Mouse (Mus musculus) lung, adult 2 months (tissue): ENCODE data around the gene Frat1. TPM values are rescaled to one million over a fixed set of nuclear protein-coding genes. Genes with fewer than 3 reads are reported as not detected.

ENCODE experiments used
- DNase-seq: peaks from one replicate; pipeline ENCODE4 v3.0.0; 2022
- H3K4me1 ChIP-seq: fragments of 200-500 bp; 2 replicates; pipeline ENCODE4 v1.6.1; 2011; ENCODE audit warnings: low read length; ENCODE audit not compliant: control insufficient read depth, insufficient read depth
- H3K4me3 ChIP-seq: fragments of 200-500 bp; replicated peaks from 2 replicates; pipeline ENCODE3; 2011; ENCODE audit warnings: low read depth, mild to moderate bottlenecking, control low read depth, low read length; ENCODE audit errors: extremely low read depth
- CTCF ChIP-seq: fragments of 200-500 bp; IDR thresholded peaks from 2 replicates; pipeline ENCODE4 v1.5.1; 2011; ENCODE audit warnings: mild to moderate bottlenecking, low read length, control low read depth; ENCODE audit not compliant: insufficient read depth
- POLR2A ChIP-seq: fragments of 200-500 bp; IDR thresholded peaks from 2 replicates; pipeline ENCODE4 v1.6.1; 2011; ENCODE audit warnings: low read depth, mild to moderate bottlenecking, control low read depth, low read length, borderline replicate concordance; ENCODE audit errors: extremely low read depth
- WGBS: fragments of 180-500 bp; shearing (Covaris S2); methylation state at CpG from one replicate; pipeline ENCODE4 v1.1.7; 2018; 5-methylcytosine and 5-hydroxymethylcytosine counted together
- polyA plus RNA-seq: library from polyadenylated mRNA; depleted of rRNA; stranded (reverse); fragments of >200 nt; gene quantifications from 2 replicates; pipeline ENCODE4 v1.2.3, GENCODE M21; 2012

Frat1 gene
- polyA plus RNA-seq, 1 experiment = 3.6 TPM

DNA sequence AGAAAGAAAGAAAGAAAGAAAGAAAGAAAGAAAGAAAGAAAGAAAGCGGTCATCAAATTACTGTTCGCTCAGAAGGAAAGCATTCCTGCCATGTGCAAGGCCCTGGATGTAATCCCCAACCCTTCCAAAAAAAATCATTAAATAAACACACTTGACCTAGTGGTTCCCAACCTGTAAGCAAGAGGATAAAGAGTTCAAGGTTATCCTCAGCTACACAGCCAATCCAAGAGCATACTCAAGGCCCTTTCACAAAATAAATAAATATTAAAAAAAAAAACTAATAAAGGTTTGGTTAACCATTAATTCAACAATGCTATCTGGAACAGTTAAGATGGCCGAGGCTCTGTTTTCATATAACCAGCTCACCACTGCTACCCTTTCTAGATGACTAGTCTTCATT, 829 bp upstream of the Frat1 start:
- Histone ChIP-seq H3K4me3 (no peak overlapping the region), H3K4me1 (0 out of 2 replicates have a peak, but pooled peaks cover 4% of the 10 kb centered on the region)
- 59% methylated on average over 3 of the region's 3 CpGs for WGBS
- no peak for DNase-seq
- TF ChIP-seq POLR2A = no peak
- no peak for TF ChIP-seq CTCF

DNA sequence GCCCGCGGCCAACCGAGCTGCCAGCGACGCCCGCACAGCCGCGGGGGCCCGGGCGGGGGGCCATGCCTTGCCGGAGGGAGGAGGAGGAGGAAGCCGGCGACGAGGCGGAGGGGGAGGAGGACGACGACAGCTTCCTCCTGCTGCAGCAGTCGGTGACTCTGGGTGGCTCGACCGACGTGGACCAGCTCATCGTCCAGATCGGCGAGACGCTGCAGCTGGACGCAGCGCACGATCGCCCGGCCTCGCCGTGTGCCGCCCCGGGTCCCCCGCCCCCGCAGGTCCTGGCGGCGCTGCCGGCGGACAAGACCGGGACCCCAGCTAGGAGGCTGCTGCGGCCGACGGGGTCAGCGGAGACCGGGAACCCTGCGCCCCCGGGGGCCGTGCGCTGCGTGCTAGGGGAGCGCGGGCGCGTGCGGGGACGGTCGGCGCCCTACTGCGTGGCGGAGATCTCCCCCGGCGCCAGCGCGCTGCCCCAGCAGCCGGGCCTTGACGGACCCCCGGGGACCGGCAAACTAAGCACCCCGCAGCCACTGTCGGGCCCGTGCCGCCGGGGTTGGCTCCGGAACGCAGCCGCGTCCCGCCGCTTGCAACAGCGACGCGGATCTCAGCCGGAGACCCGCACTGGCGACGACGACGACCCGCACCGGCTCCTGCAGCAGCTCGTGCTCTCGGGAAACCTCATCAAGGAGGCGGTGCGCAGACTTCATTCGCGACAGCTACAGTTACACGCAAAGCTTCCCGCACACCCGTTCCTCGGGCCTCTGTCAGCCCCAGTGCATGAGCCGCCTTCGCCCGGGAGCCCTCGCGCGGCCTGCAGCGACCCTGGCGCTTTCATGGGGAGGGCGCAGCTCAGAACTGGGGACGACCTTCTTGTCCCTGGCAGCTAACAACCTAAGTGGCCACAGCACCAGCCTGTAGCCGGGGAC, 599 bp downstream of the Frat1 start:
- Histone ChIP-seq H3K4me3 (peak overlapping the region; percentile 98), H3K4me1 (0 out of 2 replicates have a peak, but pooled peaks cover 4% of the 10 kb centered on the region)
- under 1% methylated on average over 101 of the region's 112 CpGs for WGBS
- peak; percentile 54 for DNase-seq
- no peak for TF ChIP-seq CTCF
- TF ChIP-seq POLR2A = peak; percentile 5; the same call in 1 of the 2 replicates

DNA sequence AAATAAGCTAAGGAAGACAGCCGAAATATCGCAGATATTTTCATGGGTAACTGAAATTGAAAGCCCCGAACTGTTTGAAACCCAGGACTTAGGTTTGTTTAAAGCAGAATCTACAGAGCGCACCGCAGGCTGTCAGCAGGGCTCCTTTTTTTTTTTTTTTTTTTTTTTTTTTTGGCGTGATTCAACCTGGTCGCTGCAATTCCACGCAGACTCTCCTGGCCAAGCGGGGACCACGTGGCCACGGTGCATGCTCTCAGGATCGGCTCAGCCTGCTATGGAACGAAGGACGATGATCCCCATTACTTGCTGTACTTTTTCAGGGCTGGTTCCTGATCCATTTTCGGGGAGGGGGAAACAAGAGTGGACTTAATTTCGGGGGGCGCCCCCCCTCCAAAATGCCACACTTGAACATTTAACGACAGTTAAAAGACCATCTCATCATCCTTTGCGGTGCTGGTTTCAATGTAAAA, 1.4 kb downstream of the Frat1 start:
- 0 out of 2 replicates have a peak, but pooled peaks cover 4% of the 10 kb centered on the region for H3K4me1 ChIP-seq
- H3K4me3 ChIP-seq = peak overlapping the region; percentile 98
- no peak for TF ChIP-seq CTCF
- 3% methylated on average over 19 of the region's 19 CpGs for WGBS
- no peak for DNase-seq

DNA sequence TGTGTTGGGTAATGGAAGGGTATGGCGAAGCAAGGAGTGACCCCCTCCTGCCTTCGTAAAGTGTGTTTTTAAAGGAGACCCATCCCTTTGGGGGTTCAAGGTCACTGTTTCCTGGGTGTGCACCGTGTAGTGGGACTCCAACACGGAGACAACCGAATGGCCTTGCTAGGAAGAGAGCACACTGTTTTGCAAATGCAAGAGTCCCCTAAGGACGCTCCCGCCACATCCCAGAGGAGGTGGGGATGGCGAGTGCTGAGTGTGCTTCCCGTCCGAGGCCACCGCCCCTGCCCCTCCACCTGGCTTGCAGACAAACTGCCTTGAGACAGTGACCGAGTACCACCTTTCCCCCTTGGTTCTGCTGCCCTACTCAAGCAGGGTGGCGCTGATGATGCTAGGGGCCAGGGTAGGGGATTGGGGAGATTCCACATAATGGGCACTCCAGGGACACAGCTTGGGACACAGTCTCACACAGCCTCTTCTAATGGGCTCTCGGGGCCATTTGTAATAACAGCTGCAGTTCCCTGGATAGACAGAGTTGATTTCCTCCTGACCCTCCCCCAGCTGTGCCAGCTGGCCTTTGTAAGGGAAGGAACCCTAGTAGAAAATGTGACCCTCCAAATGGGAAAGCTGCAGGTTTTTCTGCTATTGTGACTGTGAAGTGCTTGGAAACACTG, 2.1 kb downstream of the Frat1 start:
- WGBS = 60% methylated on average over 14 of the region's 14 CpGs
- H3K4me3 ChIP-seq = no peak overlapping the region

DNA sequence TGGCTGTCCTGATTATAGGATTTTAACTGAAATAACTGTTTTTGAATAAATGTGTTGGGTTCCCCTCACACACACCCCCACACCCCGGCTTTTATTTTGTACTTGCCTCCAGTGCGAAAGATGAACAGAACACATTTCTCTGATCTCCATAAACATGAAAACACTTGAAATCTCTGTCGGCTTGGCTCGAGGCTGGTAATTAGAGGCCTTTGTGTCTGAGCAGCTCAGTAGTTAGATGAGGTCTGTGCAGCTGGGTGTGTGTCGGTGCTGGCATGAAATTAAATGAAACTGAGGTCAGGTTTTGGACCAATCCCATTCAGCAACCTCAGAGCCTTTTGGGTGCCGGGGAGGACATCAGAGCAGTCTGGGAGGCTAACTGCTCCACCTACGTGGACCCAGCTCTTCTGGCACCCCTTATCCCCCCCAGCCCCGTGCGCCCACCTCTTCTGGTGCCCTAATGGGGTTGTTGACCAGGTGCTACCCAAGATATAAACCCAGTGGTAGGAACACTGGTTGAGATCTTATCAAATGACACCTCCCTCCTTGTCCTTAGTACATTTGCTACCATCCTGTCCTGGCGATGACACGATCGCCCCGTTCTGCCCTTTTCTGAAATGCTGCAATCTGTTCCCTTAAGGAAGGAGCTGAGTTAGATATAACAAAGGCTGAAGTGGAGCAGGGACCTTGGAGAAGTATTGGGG, 2.9 kb downstream of the Frat1 start:
- Histone ChIP-seq H3K4me1 (0 out of 2 replicates have a peak, but pooled peaks cover 4% of the 10 kb centered on the region), H3K4me3 (no peak overlapping the region)
- no peak for DNase-seq
- WGBS = 89% methylated on average over 13 of the region's 13 CpGs
- TF ChIP-seq CTCF = no peak
- TF ChIP-seq POLR2A = no peak

More for the DNA sequence above, 2.1 kb downstream of the Frat1 start:
- 0 out of 2 replicates have a peak, but pooled peaks cover 4% of the 10 kb centered on the region for H3K4me1 ChIP-seq
- DNase-seq = no peak
- TF ChIP-seq CTCF (no peak), POLR2A (no peak)

DNA sequence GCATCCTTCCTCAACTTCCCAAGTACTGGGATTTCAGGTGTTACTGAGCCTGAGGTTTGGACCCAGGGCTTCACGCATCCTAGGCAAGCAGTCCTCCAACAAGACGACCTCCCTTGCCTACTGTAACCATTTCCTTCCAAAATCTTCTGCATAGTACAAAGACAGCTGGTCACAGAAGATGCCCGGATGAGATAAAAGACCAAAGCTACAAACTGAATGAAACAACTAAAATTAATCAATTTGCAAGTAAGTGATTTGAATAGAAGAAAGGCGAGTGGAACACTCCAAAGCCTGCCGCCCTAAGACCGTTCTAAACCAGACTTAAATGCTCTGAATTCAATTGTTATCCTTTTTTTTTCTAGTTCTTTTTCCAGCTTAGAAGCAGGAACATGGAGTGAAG, 5.6 kb downstream of the Frat1 start:
- no peak overlapping the region for H3K4me3 ChIP-seq
- WGBS = 66% methylated on average over 6 of the region's 6 CpGs
- no peak for DNase-seq
- TF ChIP-seq POLR2A (no peak), CTCF (no peak)
- H3K4me1 ChIP-seq = peaks cover 2% of the 10 kb centered on the region; the same call in 1 of the 2 replicates

DNA sequence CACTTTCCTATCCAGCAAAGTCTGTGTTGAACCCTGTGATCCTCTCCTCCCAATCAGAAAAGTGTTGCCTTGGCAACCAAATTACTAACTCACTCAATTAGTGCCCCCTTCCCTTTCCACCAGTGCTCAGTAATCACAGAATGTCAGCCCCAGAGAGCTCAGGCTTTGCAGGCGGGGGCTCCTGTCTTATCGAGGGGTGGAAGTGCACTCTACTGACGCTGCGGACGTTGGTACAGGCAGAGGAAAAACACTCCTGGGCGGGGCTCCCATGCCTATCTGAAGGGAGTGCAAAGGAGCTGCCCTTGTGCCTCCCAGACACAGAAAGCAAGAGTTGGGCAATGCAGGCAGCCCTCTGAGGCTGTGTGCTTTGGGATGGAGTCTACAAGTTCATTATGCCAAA, 6.0 kb downstream of the Frat1 start:
- WGBS = 6% methylated on average over 6 of the region's 6 CpGs
- Histone ChIP-seq H3K4me1 (peaks cover 2% of the 10 kb centered on the region; the same call in 1 of the 2 replicates), H3K4me3 (no peak overlapping the region)
- TF ChIP-seq POLR2A = no peak
- no peak for TF ChIP-seq CTCF
- no peak for DNase-seq

DNA sequence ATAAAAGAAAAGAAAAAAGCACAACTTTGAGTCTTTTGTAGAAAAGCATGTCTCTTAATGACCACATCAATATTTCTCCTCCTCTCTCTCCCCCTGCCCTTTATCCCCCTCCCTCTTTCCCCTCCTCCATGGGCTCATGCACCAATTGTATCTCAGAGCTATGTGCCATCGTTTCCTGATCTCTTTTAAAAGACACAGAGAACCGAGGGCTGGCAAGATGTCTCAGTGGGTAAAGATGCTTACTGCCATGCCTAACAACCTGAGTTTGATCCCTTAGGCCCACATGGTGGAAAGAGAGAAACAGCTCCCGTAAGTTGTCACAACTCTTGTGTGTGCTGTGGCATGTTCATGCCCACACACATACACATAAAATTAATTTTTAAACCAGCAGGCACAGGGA, 6.9 kb downstream of the Frat1 start:
- Histone ChIP-seq H3K4me3 (no peak overlapping the region), H3K4me1 (no peaks in the 10 kb centered on the region; the same call in 1 of the 2 replicates)
- TF ChIP-seq POLR2A (no peak), CTCF (no peak)
- WGBS = 56% methylated on average over 3 of the region's 3 CpGs
- DNase-seq = no peak
